Mouse (Mus musculus) E14TG2a.4 (cell line): Measurements from ENCODE around the gene Zfp691.

Experiments
- CTCF ChIP-seq: conservative IDR thresholded peaks from 2 replicates; pipeline ENCODE4 v1.5.1; 2014; ENCODE audit warnings: low read length
- NANOG ChIP-seq: IDR thresholded peaks from 2 replicates; pipeline ENCODE4 v1.6.1; 2014; ENCODE audit warnings: borderline replicate concordance, low read length, mixed read lengths
- POU5F1 ChIP-seq: IDR thresholded peaks from 2 replicates; pipeline ENCODE4 v1.6.1; 2014; ENCODE audit warnings: low read length, borderline replicate concordance

DNA sequence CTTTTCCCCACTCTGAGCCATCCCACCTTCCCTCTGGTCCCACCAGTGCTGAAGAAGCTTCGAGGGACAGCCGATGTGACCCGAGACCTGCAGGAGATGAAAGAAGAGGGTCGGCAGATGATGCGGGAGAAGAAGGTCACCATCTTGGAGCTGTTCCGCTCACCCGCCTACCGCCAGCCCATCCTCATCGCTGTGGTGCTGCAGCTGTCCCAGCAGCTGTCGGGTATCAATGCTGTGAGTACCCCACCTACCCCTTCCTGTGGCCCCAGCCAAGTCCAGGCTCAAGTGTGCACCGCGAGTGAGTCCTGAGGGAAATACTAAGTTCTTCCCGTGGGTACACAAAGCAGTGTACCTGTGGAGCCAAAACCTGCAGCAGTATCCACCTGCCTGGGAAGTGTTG lies 40.7 kb downstream of the Zfp691 start:
- TF ChIP-seq CTCF (no peak), NANOG (no peak), POU5F1 (no peak)
